Mouse (Mus musculus): ENCODE data around the gene Onecut3. TPM values are rescaled to one million over a fixed set of nuclear protein-coding genes. Genes with fewer than 3 reads are reported as not detected.

Onecut3 gene
- polyA plus RNA-seq, 1 experiment from 2014 or later = 0.61 TPM

- H3K36me3 ChIP-seq = no peaks in the 10 kb centered on the region
- no peak overlapping the region for H3K9ac ChIP-seq (replicated peaks)
- H3K4me3 ChIP-seq = no peak overlapping the region
- no peaks in the 10 kb centered on the region for H3K27me3 ChIP-seq
- ATAC-seq (replicated peaks) = no peak
- H3K4me1 ChIP-seq = peaks cover 48% of the 10 kb centered on the region
- no peaks in the 10 kb centered on the region for H3K9me3 ChIP-seq
- no peak overlapping the region for H3K27ac ChIP-seq (replicated peaks)
- no peak overlapping the region for H3K4me2 ChIP-seq (replicated peaks)
- 80% methylated on average over 7 of the region's 7 CpGs for WGBS
Measured at GRCm38 (mm10) chr10:80559431-80559830, 64.8 kb downstream of the Onecut3 start.

DNA sequence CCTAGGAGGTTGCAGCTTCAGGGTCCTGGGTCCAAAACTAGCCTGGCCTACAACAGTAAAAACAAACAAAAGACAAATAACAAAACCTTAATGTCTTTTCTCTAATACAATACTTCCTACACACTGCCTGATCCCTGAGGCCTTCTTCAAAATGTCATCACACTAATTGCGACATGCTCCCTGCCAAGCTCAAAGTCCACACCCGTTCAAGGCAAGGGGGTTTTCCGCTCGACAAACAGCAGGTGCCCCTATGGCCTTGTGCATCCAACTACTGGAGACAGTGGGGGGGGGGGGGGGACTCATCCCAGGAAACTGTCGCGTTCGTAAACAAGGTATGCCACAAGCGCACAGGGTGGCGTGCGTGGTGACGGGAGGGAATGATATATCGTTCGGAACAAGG lies 66.0 kb downstream of the Onecut3 start:
- Histone ChIP-seq H3K9me3 (no peaks in the 10 kb centered on the region), H3K27me3 (no peaks in the 10 kb centered on the region), H3K27ac (replicated peaks) (0 out of 2 replicates have a peak overlapping the region, but pooled peaks have one; percentile 94), H3K4me1 (peaks cover 48% of the 10 kb centered on the region), H3K9ac (replicated peaks) (peak overlapping the region; percentile 84), H3K36me3 (no peaks in the 10 kb centered on the region), H3K4me3 (peak overlapping the region; percentile 77), H3K4me2 (replicated peaks) (peak overlapping the region; percentile 79)
- no peak for ATAC-seq (replicated peaks)
- 2% methylated on average over 13 of the region's 13 CpGs for WGBS

GRCm38 (mm10) chr10:80561116-80561944 lies 66.7 kb downstream of the Onecut3 start, which contains the start of gene Rexo1:
Gene Rexo1, minus strand, starts transcription at chr10:80561560.
- peaks cover 51% of the 10 kb centered on the region for H3K4me1 ChIP-seq
- H3K9ac ChIP-seq (replicated peaks) = peak within 1 kb of the TSS; percentile 84
- peak within 1 kb of the TSS; percentile 77 for H3K4me3 ChIP-seq
- H3K9me3 ChIP-seq = no peaks in the 10 kb centered on the region
- peak within 1 kb of the TSS; percentile 94 for H3K27ac ChIP-seq (replicated peaks)
- ATAC-seq (replicated peaks) = peak; percentile 83
- under 1% methylated on average over 72 of the region's 72 CpGs for WGBS
- peak within 1 kb of the TSS; percentile 79 for H3K4me2 ChIP-seq (replicated peaks)
- H3K27me3 ChIP-seq = no peaks in the 10 kb centered on the region
- H3K36me3 ChIP-seq = no peaks in the 10 kb centered on the region

DNA sequence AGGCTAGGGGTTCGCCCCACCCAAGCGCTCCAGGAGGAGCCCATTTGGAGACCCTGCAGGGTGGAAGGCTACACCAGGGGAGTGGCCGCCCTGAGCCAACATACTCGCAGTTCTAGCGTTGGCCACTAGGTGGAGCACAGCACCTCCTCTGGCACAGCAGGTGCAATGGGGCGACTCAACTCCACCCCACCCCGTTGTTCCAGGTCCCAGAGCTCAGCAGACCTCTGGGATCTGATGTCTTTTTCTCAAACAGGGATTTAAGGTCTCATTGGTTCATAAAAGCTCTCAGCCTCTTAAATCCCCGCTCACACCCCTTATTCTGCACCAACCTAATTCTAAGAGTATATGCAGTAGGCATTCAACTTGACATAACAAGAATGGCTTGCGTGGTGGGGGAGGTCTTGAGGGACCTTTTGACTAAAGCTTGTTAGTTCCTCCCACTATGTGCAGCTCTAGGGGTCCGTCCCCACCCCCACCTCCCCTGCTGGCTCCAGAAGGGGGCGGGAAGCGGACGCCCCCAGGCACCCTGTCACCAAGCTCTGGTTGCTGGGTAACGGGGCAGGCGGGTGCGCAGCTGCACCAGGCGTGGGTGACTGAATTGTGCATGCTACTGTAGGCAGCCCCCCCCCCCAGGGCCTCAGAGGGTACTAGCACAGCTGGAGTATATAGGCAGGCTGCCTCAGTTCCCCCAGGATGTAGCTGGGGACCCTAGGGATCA lies 71.9 kb downstream of the Onecut3 start:
- H3K4me2 ChIP-seq (replicated peaks) = peak overlapping the region; percentile 35
- H3K27ac ChIP-seq (replicated peaks) = peak overlapping the region; percentile 85
- H3K9ac ChIP-seq (replicated peaks) = peak overlapping the region; percentile 20; the same call in 1 of the 2 replicates
- H3K9me3 ChIP-seq = no peaks in the 10 kb centered on the region
- WGBS = 8% methylated on average over 17 of the region's 17 CpGs
- H3K36me3 ChIP-seq = peaks cover 5% of the 10 kb centered on the region; the same call in 1 of the 2 replicates
- ATAC-seq (replicated peaks) = peak; percentile 58
- H3K27me3 ChIP-seq = no peaks in the 10 kb centered on the region
- peak overlapping the region; percentile 19 for H3K4me3 ChIP-seq
- H3K4me1 ChIP-seq = peaks cover 40% of the 10 kb centered on the region

Other genes starting within 250 kb of the Onecut3 start
- 248 and 260 TPM in 2 replicates for gene Ndufs7, start 245.7 kb upstream of the Onecut3 start, polyA plus RNA-seq (2015; fragmentation: Nextera tagmentation; extraction: Ambion mirVana)
- gene Gamt, start 233.8 kb upstream of the Onecut3 start, polyA plus RNA-seq (2015; fragmentation: Nextera tagmentation; extraction: Ambion mirVana) = 21.3 and 24.0 TPM in 2 replicates
- gene Dazap1, start 233.3 kb upstream of the Onecut3 start, polyA plus RNA-seq (2015; fragmentation: Nextera tagmentation; extraction: Ambion mirVana) = 70.0 and 78.4 TPM in 2 replicates
- 628 and 651 TPM in 2 replicates for gene Rps15, start 202.4 kb upstream of the Onecut3 start, polyA plus RNA-seq (2015; fragmentation: Nextera tagmentation; extraction: Ambion mirVana)
- gene Apc2, start 198.9 kb upstream of the Onecut3 start, polyA plus RNA-seq (2015; fragmentation: Nextera tagmentation; extraction: Ambion mirVana) = 205 and 210 TPM in 2 replicates
- 36.9 and 38.1 TPM in 2 replicates for gene 2310011J03Rik, start 174.3 kb upstream of the Onecut3 start, polyA plus RNA-seq (2015; fragmentation: Nextera tagmentation; extraction: Ambion mirVana)
- gene Pcsk4, start 165.3 kb upstream of the Onecut3 start, polyA plus RNA-seq (2015; fragmentation: Nextera tagmentation; extraction: Ambion mirVana) = 2.5 and 2.6 TPM in 2 replicates
- gene Reep6, start 164.9 kb upstream of the Onecut3 start, polyA plus RNA-seq (2015; fragmentation: Nextera tagmentation; extraction: Ambion mirVana) = 2.6 and 2.9 TPM in 2 replicates
- 0.32 and 0.61 TPM in 2 replicates for gene Adamtsl5, start 146.4 kb upstream of the Onecut3 start, polyA plus RNA-seq (2015; fragmentation: Nextera tagmentation; extraction: Ambion mirVana)
- 2.2 and 2.7 TPM in 2 replicates for gene Plk5, start 138.4 kb upstream of the Onecut3 start, polyA plus RNA-seq (2015; fragmentation: Nextera tagmentation; extraction: Ambion mirVana)
- gene Mex3d, start 107.2 kb upstream of the Onecut3 start, polyA plus RNA-seq (2015; fragmentation: Nextera tagmentation; extraction: Ambion mirVana) = 22.0 and 22.7 TPM in 2 replicates
- gene Mbd3, start 95.3 kb upstream of the Onecut3 start, polyA plus RNA-seq (2015; fragmentation: Nextera tagmentation; extraction: Ambion mirVana) = 281 and 295 TPM in 2 replicates
- gene Uqcr11, start 88.0 kb upstream of the Onecut3 start, polyA plus RNA-seq (2015; fragmentation: Nextera tagmentation; extraction: Ambion mirVana) = 551 and 574 TPM in 2 replicates
- gene Tcf3, start 61.2 kb upstream of the Onecut3 start, polyA plus RNA-seq (2015; fragmentation: Nextera tagmentation; extraction: Ambion mirVana) = 85.2 and 89.6 TPM in 2 replicates
- gene Atp8b3, start 44.3 kb downstream of the Onecut3 start, polyA plus RNA-seq (2015; fragmentation: Nextera tagmentation; extraction: Ambion mirVana) = 0.23 and 0.33 TPM in 2 replicates
- gene Rexo1, start 66.7 kb downstream of the Onecut3 start, polyA plus RNA-seq (2015; fragmentation: Nextera tagmentation; extraction: Ambion mirVana) = 31.3 and 32.9 TPM in 2 replicates
- 8.0 and 8.5 TPM in 2 replicates for gene Klf16, start 82.5 kb downstream of the Onecut3 start, polyA plus RNA-seq (2015; fragmentation: Nextera tagmentation; extraction: Ambion mirVana)
- gene Abhd17a, start 95.5 kb downstream of the Onecut3 start, polyA plus RNA-seq (2015; fragmentation: Nextera tagmentation; extraction: Ambion mirVana) = 118 and 120 TPM in 2 replicates
- 66.8 and 68.2 TPM in 2 replicates for gene Scamp4, start 108.0 kb downstream of the Onecut3 start, polyA plus RNA-seq (2015; fragmentation: Nextera tagmentation; extraction: Ambion mirVana)
- gene Adat3, start 108.0 kb downstream of the Onecut3 start, polyA plus RNA-seq (2015; fragmentation: Nextera tagmentation; extraction: Ambion mirVana) = 4.5 and 6.4 TPM in 2 replicates
- gene Gm49322, start 111.2 kb downstream of the Onecut3 start, polyA plus RNA-seq (2015; fragmentation: Nextera tagmentation; extraction: Ambion mirVana) = 3.2 and 4.5 TPM in 2 replicates
- 117 and 126 TPM in 2 replicates for gene Csnk1g2, start 128.0 kb downstream of the Onecut3 start, polyA plus RNA-seq (2015; fragmentation: Nextera tagmentation; extraction: Ambion mirVana)
- gene Btbd2, start 162.2 kb downstream of the Onecut3 start, polyA plus RNA-seq (2015; fragmentation: Nextera tagmentation; extraction: Ambion mirVana) = 83.4 and 87.5 TPM in 2 replicates
- 60.9 and 64.8 TPM in 2 replicates for gene Mknk2, start 183.3 kb downstream of the Onecut3 start, polyA plus RNA-seq (2015; fragmentation: Nextera tagmentation; extraction: Ambion mirVana)
- gene Mob3a, start 207.1 kb downstream of the Onecut3 start, polyA plus RNA-seq (2015; fragmentation: Nextera tagmentation; extraction: Ambion mirVana) = 52.6 and 55.1 TPM in 2 replicates
- 33.4 and 35.2 TPM in 2 replicates for gene Izumo4, start 207.3 kb downstream of the Onecut3 start, polyA plus RNA-seq (2015; fragmentation: Nextera tagmentation; extraction: Ambion mirVana)
- gene Ap3d1, start 247.4 kb downstream of the Onecut3 start, polyA plus RNA-seq (2015; fragmentation: Nextera tagmentation; extraction: Ambion mirVana) = 98.9 and 103 TPM in 2 replicates

Measured in forebrain, embryonic 15.5 days (tissue).